Mouse (Mus musculus): ENCODE measurements around the gene Stard3. TPM values are rescaled to one million over a fixed set of nuclear protein-coding genes. Genes with fewer than 3 reads are reported as not detected.

The Stard3 gene
- polyA plus RNA-seq, 1 experiment from 2014 or later, result 42.0 TPM

DNA sequence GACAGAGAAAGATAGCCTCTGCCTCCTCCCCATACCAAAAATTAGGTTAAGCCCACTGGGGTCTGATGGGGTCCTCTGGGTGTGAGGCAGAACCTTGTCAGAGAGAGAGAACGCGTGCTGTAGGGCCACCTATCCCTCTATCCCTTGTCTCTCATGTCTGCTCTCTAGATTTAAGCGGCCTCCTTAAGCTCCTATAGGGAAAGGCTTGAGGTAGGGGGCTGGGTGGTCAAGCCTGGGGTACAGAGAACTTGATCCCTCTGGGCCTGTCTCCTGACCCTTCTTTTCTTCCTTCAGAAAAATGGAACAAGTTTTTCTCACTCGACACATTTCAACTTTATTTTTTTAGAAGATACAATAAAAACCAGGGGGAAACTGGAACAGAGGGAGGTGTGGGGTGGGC lies 25.3 kb upstream of the Stard3 start:
- Histone ChIP-seq H3K36me3 (ENCODE audit: control insufficient read depth, insufficient read depth, low read length) (no peaks in the 10 kb centered on the region), H3K27ac (ENCODE audit: low read depth, low read length) (no peak overlapping the region), H3K4me1 (ENCODE audit: control insufficient read depth, insufficient read depth, low read length) (peaks cover 17% of the 10 kb centered on the region), H3K4me3 (ENCODE audit: low read length) (no peak overlapping the region), H3K4me2 (replicated peaks; ENCODE audit: low read depth, low read length) (no peak overlapping the region), H3K27me3 (ENCODE audit: control insufficient read depth, insufficient read depth, low read length) (peaks cover 99% of the 10 kb centered on the region), H3K9me3 (ENCODE audit: control insufficient read depth, low read length) (no peaks in the 10 kb centered on the region), H3K9ac (ENCODE audit: low read depth, low read length) (no peak overlapping the region)
- WGBS, result 74% methylated on average over 4 of the region's 4 CpGs
- ATAC-seq (ENCODE audit: low FRiP score, low TSS enrichment), result no peak

- no peak overlapping the region for H3K4me3 ChIP-seq (ENCODE audit: low read length)
- no peaks in the 10 kb centered on the region for H3K36me3 ChIP-seq (ENCODE audit: control insufficient read depth, insufficient read depth, low read length)
- H3K4me2 ChIP-seq (replicated peaks; ENCODE audit: low read depth, low read length), result no peak overlapping the region
- H3K9me3 ChIP-seq (ENCODE audit: control insufficient read depth, low read length), result no peaks in the 10 kb centered on the region
- H3K27me3 ChIP-seq (ENCODE audit: control insufficient read depth, insufficient read depth, low read length), result peaks cover 99% of the 10 kb centered on the region
- H3K27ac ChIP-seq (ENCODE audit: low read depth, low read length), result no peak overlapping the region
- no peak for ATAC-seq (ENCODE audit: low FRiP score, low TSS enrichment)
- 79% methylated on average over 10 of the region's 10 CpGs for WGBS
- no peak overlapping the region for H3K9ac ChIP-seq (ENCODE audit: low read depth, low read length)
- peaks cover 14% of the 10 kb centered on the region for H3K4me1 ChIP-seq (ENCODE audit: control insufficient read depth, insufficient read depth, low read length)
Measured at GRCm38 (mm10) chr11:98333263-98333696, 24.9 kb upstream of the Stard3 start.

DNA sequence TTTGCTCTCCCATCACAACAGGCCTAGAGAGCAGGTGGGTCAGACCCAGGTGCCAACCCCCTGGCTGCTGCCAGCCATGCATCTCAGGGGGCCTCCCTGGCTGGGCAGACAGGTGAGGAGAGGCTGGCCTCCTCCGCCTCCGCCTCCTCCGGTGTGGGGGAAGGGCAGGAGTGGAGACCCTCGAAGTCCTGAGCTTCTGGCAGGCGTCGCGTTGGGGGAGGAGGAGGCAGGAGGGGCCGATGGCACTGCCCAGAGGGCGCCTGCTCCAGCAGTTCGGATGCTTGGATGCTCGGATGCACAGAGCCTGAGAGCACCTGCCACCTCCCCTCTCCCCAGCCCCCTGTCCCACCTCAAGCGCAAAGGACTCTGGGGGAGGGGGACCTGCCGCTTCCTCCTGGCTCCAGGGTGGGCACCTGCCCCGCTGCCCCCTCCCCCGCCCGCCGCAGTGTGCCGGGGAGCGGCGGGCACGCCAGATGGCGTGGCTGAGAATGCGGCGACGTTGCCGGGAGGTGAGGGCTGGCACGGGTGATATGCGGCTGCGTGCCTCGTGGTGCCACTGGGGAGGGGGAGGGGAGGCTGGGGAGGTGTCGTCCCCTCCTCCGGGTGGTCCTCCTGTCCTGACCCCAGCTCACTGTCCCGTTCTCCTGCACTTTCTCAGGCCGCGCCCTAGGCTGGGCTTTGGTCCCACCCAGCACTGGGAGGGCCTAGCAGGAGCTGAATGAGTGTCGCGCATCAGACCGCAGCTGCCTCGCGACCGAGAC lies 24.0 kb upstream of the Stard3 start:
- Histone ChIP-seq H3K4me1 (ENCODE audit: control insufficient read depth, insufficient read depth, low read length) (peaks cover 14% of the 10 kb centered on the region), H3K27ac (ENCODE audit: low read depth, low read length) (no peak overlapping the region), H3K4me3 (ENCODE audit: low read length) (peak overlapping the region; percentile 27), H3K9me3 (ENCODE audit: control insufficient read depth, low read length) (no peaks in the 10 kb centered on the region), H3K36me3 (ENCODE audit: control insufficient read depth, insufficient read depth, low read length) (no peaks in the 10 kb centered on the region), H3K9ac (ENCODE audit: low read depth, low read length) (no peak overlapping the region), H3K4me2 (replicated peaks; ENCODE audit: low read depth, low read length) (peak overlapping the region; percentile 44), H3K27me3 (ENCODE audit: control insufficient read depth, insufficient read depth, low read length) (peaks cover 99% of the 10 kb centered on the region)
- peak; percentile 26; the same call in 1 of the 2 replicates for ATAC-seq (ENCODE audit: low FRiP score, low TSS enrichment)
- WGBS, result 4% methylated on average over 38 of the region's 41 CpGs

- Histone ChIP-seq H3K27ac (ENCODE audit: low read depth, low read length) (no peak overlapping the region), H3K4me2 (replicated peaks; ENCODE audit: low read depth, low read length) (no peak overlapping the region), H3K4me1 (ENCODE audit: control insufficient read depth, insufficient read depth, low read length) (peaks cover 23% of the 10 kb centered on the region), H3K9ac (ENCODE audit: low read depth, low read length) (no peak overlapping the region), H3K9me3 (ENCODE audit: control insufficient read depth, low read length) (no peaks in the 10 kb centered on the region), H3K4me3 (ENCODE audit: low read length) (no peak overlapping the region), H3K36me3 (ENCODE audit: control insufficient read depth, insufficient read depth, low read length) (no peaks in the 10 kb centered on the region), H3K27me3 (ENCODE audit: control insufficient read depth, insufficient read depth, low read length) (peaks cover 99% of the 10 kb centered on the region)
- ATAC-seq (ENCODE audit: low FRiP score, low TSS enrichment), result no peak
- 6% methylated on average over 9 of the region's 9 CpGs for WGBS
Measured at GRCm38 (mm10) chr11:98335250-98335649, 22.9 kb upstream of the Stard3 start.

GRCm38 (mm10) chr11:98336245-98337107 lies 21.7 kb upstream of the Stard3 start:
- H3K4me1 ChIP-seq (ENCODE audit: control insufficient read depth, insufficient read depth, low read length), result peaks cover 23% of the 10 kb centered on the region

GRCm38 (mm10) chr11:98338507-98338961 lies 19.6 kb upstream of the Stard3 start:
- H3K4me2 ChIP-seq (replicated peaks; ENCODE audit: low read depth, low read length), result peak overlapping the region; percentile 98
- H3K36me3 ChIP-seq (ENCODE audit: control insufficient read depth, insufficient read depth, low read length), result no peaks in the 10 kb centered on the region
- ATAC-seq (ENCODE audit: low FRiP score, low TSS enrichment), result no peak
- peaks cover 29% of the 10 kb centered on the region for H3K4me1 ChIP-seq (ENCODE audit: control insufficient read depth, insufficient read depth, low read length)
- peaks cover 91% of the 10 kb centered on the region for H3K27me3 ChIP-seq (ENCODE audit: control insufficient read depth, insufficient read depth, low read length)
- no peaks in the 10 kb centered on the region for H3K9me3 ChIP-seq (ENCODE audit: control insufficient read depth, low read length)
- WGBS, result under 1% methylated on average over 38 of the region's 57 CpGs
- H3K27ac ChIP-seq (ENCODE audit: low read depth, low read length), result no peak overlapping the region
- H3K9ac ChIP-seq (ENCODE audit: low read depth, low read length), result peak overlapping the region; percentile 52; the same call in 1 of the 2 replicates
- H3K4me3 ChIP-seq (ENCODE audit: low read length), result peak overlapping the region; percentile 55

More at GRCm38 (mm10) chr11:98336245-98337107, 21.7 kb upstream of the Stard3 start:
- ATAC-seq (ENCODE audit: low FRiP score, low TSS enrichment), result no peak
- WGBS, result 17% methylated on average over 13 of the region's 13 CpGs
- no peak overlapping the region for H3K27ac ChIP-seq (ENCODE audit: low read depth, low read length)
- H3K9me3 ChIP-seq (ENCODE audit: control insufficient read depth, low read length), result no peaks in the 10 kb centered on the region
- no peak overlapping the region for H3K4me2 ChIP-seq (replicated peaks; ENCODE audit: low read depth, low read length)
- H3K9ac ChIP-seq (ENCODE audit: low read depth, low read length), result no peak overlapping the region
- H3K36me3 ChIP-seq (ENCODE audit: control insufficient read depth, insufficient read depth, low read length), result no peaks in the 10 kb centered on the region
- H3K27me3 ChIP-seq (ENCODE audit: control insufficient read depth, insufficient read depth, low read length), result peaks cover 97% of the 10 kb centered on the region
- no peak overlapping the region for H3K4me3 ChIP-seq (ENCODE audit: low read length)

DNA sequence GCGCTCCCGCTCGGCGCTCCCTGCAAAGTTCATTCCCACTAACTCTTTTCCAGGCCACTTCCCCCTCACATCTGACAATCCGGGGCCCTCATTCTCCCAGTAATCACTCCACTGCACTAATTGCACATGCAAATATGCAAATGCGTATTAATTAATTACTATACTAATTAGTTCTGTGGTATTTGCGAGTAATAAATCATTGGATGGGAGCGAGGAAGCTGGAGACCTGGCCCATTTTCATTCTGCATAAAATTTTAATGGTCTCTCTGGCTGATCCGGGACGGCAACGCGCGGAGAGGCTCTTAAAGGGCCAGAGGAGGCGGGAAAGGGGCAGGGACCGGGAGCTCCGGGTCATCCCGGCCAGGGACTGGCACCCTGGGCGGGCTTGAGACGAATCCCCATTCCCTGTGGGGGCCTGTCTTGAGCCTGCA lies 19.1 kb upstream of the Stard3 start:
- WGBS, result 1% methylated on average over 19 of the region's 19 CpGs
- peak overlapping the region; percentile 98 for H3K4me2 ChIP-seq (replicated peaks; ENCODE audit: low read depth, low read length)
- peaks cover 29% of the 10 kb centered on the region for H3K4me1 ChIP-seq (ENCODE audit: control insufficient read depth, insufficient read depth, low read length)
- H3K9me3 ChIP-seq (ENCODE audit: control insufficient read depth, low read length), result no peaks in the 10 kb centered on the region
- peak overlapping the region; percentile 55 for H3K4me3 ChIP-seq (ENCODE audit: low read length)
- peaks cover 85% of the 10 kb centered on the region for H3K27me3 ChIP-seq (ENCODE audit: control insufficient read depth, insufficient read depth, low read length)
- no peak overlapping the region for H3K27ac ChIP-seq (ENCODE audit: low read depth, low read length)
- ATAC-seq (ENCODE audit: low FRiP score, low TSS enrichment), result no peak
- H3K36me3 ChIP-seq (ENCODE audit: control insufficient read depth, insufficient read depth, low read length), result no peaks in the 10 kb centered on the region
- H3K9ac ChIP-seq (ENCODE audit: low read depth, low read length), result peak overlapping the region; percentile 52; the same call in 1 of the 2 replicates

- no peaks in the 10 kb centered on the region for H3K9me3 ChIP-seq (ENCODE audit: control insufficient read depth, low read length)
- H3K9ac ChIP-seq (ENCODE audit: low read depth, low read length), result no peak overlapping the region
- H3K4me1 ChIP-seq (ENCODE audit: control insufficient read depth, insufficient read depth, low read length), result peaks cover 22% of the 10 kb centered on the region; the same call in 1 of the 2 replicates
- H3K27ac ChIP-seq (ENCODE audit: low read depth, low read length), result no peak overlapping the region
- peak overlapping the region; percentile 98; the same call in 1 of the 2 replicates for H3K4me2 ChIP-seq (replicated peaks; ENCODE audit: low read depth, low read length)
- WGBS, result 6% methylated on average over 11 of the region's 11 CpGs
- ATAC-seq (ENCODE audit: low FRiP score, low TSS enrichment), result no peak; the same call in 1 of the 2 replicates
- H3K4me3 ChIP-seq (ENCODE audit: low read length), result peak overlapping the region; percentile 55; the same call in 1 of the 2 replicates
- peaks cover 78% of the 10 kb centered on the region for H3K27me3 ChIP-seq (ENCODE audit: control insufficient read depth, insufficient read depth, low read length)
- no peaks in the 10 kb centered on the region for H3K36me3 ChIP-seq (ENCODE audit: control insufficient read depth, insufficient read depth, low read length)
Measured at GRCm38 (mm10) chr11:98339679-98340287, 18.4 kb upstream of the Stard3 start.
